Mouse (Mus musculus) cerebellum, adult 2 months (tissue): ENCODE measurements around the gene Syt2.

Experiments
- CTCF ChIP-seq: fragments of 200-500 bp; IDR thresholded peaks from 2 replicates; pipeline ENCODE4 v1.5.1; 2011; ENCODE audit warnings: low read depth, mild to moderate bottlenecking, control low read depth, low read length, moderate library complexity, borderline replicate concordance; ENCODE audit not compliant: insufficient read depth
- POLR2A ChIP-seq: fragments of 200-500 bp; IDR thresholded peaks from 2 replicates; pipeline ENCODE4 v1.6.1; 2011; ENCODE audit warnings: low read length, control low read depth, borderline replicate concordance; ENCODE audit not compliant: insufficient read depth

GRCm38 (mm10) chr1:134741433-134741832 lies 95.0 kb downstream of the Syt2 start:
- TF ChIP-seq CTCF: peak; percentile 48; the same call in 1 of the 2 replicates
- no peak for TF ChIP-seq POLR2A
